Mouse (Mus musculus): Measurements from ENCODE around the gene Sh3rf3. TPM values are rescaled to one million over a fixed set of nuclear protein-coding genes. Genes with fewer than 3 reads are reported as not detected.
"Not testable (repeated sequence)": the region's sequence is repeated elsewhere in the genome, so short reads cannot be mapped to it uniquely, and the experiment has no call there.

Sh3rf3 gene
- total RNA-seq, 4 experiments from 2014 or later = 33.9 to 40.3 (median 35.8) TPM

DNA sequence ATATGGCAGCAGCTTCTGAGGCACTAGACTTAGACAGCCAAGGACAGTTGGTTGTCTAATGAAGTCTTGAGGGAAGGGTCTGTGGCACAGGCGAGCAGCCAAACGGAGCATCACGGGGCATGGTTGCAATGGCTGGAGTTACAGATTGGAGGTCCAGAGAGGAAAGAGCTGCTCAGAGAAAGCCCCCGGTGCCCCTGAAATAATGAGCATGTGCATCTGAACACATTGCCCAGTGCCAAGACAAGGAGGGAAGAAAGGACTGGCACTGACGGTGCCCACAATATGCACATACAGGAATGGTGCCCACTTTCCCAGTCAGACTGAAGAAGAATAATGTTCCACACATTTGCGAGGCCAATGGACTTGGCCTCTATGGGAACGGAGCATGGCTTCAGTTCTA lies 278.8 kb downstream of the Sh3rf3 start:
- DNase-seq (ENCODE audit: low spot score in 2 of 2) = no peak

DNA sequence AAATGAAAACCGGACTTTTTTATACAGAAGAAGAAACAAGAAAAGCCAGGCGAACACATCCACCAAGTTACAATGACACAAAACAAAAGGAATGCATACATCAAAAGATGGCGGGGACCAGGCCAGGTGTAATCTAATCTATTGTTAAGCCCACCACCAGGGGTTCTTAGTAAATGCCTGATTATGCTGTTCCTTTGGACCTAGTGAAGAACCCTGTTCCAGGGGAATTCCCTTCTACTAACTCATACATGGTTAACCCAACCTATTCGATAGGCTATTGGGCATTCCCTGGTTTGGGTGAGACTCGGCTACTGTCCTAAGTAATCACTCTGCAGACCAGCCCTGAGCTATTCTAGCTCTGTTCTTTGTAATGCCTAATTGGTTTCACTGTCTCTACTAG lies 289.9 kb downstream of the Sh3rf3 start:
- not testable (repeated sequence) for DNase-seq (ENCODE audit: low spot score in 2 of 2)

DNA sequence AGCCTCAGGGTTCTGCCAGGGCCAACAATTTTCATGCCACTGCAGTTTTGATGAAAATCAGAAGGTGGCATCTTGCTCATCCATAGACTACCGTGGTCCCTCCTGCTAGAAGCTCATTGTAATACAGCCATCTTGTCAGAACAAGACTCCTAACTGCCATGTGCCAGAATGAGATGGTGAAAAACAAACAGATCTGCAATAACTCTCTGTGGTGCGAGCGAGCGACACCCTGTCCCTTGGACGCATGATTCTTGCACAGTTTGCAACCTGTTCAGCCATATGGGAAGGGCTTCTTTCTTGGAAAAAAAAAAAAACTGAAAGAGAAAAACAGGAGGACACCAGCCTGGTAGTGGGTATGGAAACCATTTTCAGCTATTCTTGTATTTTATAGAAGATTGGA lies 291.5 kb downstream of the Sh3rf3 start:
- no peak for DNase-seq (ENCODE audit: low spot score in 2 of 2)

DNA sequence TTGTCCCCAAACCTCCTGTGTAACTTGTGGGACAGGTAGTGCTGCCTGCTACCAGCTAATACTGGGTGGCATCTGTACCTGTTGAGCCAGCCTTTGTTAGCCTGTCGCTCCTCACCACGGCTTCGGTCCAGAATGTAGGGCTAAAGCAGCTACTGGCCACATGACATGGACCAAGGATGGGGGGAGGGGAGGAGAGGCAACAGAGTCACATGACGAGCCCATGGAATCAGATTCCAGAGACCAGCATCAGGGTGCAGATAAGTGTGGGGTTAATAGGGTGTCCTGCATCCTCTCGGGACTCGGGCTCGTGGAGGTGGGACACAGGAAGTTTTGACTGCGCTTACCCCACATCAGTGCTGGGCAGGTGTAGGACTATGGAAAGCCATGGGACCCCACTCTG lies 292.7 kb downstream of the Sh3rf3 start:
- no peak for DNase-seq (ENCODE audit: low spot score in 2 of 2)

DNA sequence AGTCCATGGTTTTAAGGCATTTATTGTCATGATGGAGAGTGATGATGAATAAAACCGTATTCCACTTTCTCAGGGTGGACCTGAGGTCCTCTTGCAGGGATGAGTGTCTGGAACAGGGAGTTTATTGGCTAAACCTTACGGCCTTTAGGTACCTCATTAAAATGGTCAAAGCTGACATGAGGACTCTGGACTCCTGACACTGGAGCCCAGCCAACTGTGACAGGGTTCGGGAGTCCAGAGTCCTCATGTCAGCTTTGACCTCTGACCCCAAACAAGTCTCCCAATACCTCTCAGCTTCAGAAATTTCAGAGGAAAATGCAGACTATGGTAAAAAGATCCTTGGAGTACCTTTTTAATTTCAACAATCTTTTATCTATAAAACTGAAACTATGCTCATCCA lies 293.5 kb downstream of the Sh3rf3 start:
- DNase-seq (ENCODE audit: low spot score in 2 of 2) = no peak

DNA sequence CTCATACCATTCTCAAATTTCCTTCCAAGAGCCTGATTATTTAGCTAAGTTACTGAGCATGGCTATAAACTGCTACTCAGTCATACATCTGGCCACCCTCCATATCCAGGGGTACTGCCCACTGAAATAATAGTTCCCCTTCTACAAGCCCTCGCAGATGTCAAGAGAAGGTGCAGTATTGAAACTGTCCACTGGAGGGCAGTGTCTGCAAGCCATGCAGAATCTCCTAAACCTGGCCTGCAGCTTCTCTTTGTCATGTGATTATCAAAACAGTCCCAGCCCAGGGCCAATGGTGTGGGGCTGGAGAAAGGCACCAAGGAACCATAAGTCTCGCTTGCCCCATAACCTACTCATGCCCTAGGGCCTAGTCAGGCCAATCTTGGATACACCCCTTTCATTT lies 295.9 kb downstream of the Sh3rf3 start:
- peak in 1 of 2 experiments; percentile 58 for DNase-seq (ENCODE audit: low spot score in 2 of 2)

DNA sequence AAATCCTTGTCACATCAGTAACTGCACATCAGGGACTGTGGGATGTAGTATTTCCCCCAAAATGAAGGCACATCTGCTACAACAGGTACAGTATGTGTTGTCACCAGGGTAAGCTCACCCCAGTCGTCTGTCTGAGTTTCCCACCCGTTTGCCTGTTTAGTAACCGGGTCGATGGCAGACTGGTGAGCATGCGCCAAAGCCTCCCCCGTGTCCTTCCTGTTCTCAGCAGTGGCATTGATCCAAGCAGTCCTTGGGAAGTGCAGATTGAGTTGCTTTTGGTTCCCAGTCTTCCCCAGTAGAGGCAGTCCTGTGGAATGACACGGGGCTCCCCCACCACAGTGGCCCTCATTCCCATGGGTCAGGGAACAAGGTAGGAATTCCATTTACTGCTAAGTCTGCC lies 297.2 kb downstream of the Sh3rf3 start:
- no peak for DNase-seq (ENCODE audit: low spot score in 2 of 2)

DNA sequence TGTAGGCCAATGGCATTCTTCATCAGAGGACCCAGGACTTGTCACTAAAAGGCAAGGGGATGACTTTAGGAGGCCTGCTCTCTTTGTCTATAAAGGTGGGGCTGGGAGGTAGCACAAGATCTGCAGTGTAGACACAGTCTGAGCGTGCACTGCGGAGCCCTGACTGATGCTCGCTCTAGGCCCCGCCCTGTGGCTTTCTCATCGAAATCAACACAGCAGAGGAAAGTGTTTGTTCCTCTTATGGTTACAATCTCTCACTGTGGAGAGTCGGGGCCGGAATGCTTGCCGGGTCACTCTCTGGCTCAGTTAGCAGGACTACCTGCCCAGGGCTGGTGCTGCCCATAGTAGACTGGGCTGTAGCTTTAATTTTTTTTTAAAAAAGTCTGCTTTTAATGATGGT lies 299.6 kb downstream of the Sh3rf3 start:
- no peak for DNase-seq (ENCODE audit: low spot score in 2 of 2)

DNA sequence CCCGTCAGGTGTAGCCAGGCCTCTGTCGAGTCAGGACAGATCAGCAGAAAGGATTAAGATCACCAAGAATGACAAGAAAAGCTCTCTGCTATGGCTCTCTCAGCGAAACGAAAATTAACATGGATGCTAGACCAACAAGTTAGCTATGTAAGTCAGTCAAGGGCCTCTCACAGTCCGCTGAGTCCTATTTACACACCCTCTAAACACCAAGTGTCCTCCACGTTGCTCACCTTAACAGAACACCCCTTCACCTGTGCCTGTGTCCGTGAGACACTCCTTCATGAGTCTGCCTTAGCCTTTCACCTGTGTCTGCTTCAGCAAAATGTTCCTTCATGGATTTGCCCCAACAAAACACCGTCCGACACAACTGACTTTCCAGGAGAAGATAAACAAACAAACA lies 300.2 kb downstream of the Sh3rf3 start:
- no peak for DNase-seq (ENCODE audit: low spot score in 2 of 2)

DNA sequence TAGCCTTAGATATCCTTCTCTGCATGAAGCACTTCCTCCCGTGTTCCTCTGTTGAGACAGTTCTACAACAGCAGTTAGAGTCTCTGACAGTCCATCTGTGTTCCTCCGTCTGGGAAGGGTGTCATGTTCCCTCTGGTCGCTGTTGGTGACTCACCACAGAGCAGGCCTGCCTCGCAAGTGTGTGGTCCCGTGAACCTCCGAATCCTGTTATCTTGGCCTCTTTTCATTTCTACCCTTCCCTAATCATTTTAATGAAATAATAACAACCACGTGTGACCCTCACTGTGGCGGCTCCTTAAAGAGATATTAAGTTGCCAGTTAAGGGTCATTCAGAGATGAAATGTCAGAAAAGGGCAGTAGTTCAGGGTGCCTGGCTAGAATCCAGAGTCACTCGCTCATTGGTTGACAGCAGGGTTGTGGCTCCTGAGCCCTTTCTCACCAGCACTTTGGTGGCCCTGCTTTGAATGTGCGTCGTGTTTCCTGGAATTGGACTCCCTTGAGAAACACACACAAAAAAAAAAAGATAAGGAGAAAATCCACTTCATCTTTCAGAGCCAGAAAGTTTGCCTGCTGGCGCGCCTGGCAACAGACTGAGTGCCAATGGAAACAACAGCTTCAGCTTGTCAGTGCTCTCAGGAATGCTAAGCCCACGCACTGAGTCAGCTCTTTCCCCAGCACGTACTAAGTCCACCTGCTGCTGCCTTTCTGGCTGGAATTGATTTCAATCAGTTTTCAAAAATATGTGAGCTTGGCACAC lies 301.6 kb downstream of the Sh3rf3 start:
- DNase-seq (ENCODE audit: low spot score in 2 of 2) = peak; percentile 41 to 94

DNA sequence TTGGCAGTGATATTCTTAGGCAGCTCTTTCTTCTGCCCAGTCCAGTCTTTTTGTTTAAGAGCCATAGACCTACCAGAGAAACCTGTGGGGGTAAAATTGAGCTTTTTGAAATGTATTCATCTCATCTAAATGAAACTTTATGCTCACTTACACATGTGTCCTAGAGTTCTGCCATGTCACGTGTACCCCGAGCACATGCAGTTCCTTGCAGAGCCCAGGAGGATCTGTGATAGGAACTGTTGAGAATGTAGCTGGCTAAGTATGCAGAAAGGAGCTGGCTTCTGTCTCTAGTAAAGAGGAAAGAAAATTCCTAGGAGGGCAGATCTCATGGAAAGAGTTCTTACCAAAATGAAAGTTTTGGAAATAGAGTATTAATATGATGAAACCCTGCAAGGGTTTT lies 302.5 kb downstream of the Sh3rf3 start:
- no peak for DNase-seq (ENCODE audit: low spot score in 2 of 2)

DNA sequence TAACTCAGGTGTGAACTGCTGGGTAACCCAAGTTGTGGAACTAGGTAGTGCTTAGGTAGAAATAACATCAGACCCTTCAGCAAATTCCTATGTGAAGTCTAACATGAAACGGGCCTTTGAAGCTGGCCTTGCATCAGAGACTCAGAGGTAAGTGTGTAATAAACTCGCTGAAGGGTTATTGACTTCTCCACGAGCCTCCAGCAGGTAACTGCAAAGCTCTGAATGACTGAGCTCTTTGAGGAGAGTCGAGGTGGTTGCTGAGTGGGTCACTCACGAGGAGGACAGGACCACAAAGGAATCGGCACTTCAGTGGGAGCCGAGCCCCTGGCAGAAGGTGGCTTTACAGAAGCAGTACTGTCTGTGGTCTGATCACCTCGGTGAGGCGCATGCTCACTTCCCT lies 303.2 kb downstream of the Sh3rf3 start:
- DNase-seq (ENCODE audit: low spot score in 2 of 2) = no peak

DNA sequence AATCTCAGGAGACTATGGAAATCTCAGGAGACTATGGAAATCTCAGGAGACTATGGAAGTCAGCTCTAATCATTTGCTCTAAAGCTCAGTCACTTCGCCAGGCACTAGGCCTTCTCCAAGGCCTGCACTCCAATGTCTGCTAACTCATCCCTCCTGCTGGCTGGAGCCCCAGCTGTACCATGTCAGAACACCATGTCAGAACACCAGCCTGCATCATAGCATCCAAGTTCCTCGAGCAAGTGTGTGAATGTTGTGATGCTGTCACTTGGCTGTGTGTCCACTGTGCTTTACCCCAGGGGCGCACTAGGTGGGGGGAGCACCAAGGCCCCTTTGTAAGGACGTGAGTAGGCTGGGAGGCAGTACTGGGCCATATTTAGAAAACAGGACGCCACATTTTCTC lies 304.4 kb downstream of the Sh3rf3 start:
- no peak for DNase-seq (ENCODE audit: low spot score in 2 of 2)

DNA sequence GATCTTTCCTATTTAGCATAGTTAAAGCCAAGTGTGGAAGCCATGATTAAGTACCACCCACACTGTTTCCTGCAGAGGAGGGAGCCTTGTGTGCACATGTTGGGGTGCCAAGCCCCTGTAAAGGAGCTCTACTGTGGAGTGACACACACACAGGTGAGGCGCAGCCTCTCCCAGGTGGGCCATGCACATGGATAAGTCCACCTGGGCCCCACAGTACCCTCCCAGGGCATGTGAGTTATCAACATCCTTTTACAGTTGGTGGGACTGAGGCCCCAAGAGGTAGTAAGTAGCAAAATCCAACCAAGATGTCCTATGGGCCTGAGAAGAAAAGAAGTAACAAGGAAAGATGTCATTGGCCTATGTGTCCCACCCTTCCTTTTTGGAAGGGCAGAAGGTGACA lies 305.8 kb downstream of the Sh3rf3 start:
- DNase-seq (ENCODE audit: low spot score in 2 of 2) = no peak

DNA sequence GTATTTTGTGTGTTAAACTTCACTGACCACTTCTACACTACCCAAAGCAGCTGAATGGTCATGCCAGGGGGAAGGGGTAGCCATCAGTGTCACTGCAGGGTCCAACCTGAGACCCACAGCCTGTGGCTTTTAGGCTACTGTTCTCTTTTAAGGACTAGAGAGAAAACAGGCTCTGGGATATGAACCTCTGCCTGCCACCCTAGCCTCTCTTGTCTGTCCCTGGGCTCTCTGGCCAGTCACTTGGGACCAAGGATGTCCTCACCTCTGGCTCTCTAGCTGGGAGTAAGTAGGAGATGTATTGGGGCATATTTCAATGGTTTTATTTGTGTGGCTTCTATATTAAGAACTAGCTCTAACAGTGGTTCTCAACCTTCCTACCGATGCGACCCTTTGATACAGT lies 306.7 kb downstream of the Sh3rf3 start:
- no peak for DNase-seq (ENCODE audit: low spot score in 2 of 2)

DNA sequence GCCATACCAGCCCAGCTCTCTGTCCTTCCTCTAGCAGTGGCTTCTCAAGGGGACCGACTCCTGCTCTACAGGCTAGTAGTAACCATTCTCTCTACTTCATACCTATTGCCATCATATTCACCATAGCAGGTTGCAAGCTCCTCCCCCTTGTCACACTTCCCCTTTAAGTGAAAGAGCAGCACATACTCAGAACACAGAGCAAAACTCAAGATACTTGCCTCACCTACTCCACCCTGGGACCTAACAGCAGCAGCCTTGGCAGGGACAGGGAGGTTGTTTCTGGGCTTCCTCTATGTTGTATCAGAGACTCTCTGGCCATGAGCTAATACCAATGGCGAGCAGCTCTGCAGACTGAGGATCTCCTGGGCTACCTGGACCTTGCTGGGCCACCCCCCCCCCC lies 312.3 kb downstream of the Sh3rf3 start:
- DNase-seq (ENCODE audit: low spot score in 2 of 2) = no peak

DNA sequence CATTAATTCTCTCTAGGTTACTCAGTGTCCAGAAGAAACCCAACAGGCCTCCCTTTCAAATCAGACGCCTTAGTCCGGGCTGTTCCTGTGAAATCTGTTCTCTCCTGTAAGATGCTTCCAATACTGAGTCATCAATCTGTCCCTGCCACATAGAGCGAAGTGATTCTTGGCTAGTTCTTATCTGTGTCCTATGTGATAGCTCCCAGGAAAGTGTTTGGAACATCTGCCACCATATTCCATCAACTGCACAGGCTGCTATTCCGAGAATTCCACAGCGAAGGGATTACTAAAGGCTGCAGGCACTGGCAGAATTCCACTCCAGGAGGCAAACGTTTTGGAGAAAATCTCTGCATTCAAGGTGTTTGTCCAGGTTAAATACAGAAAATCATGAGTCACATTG lies 314.5 kb downstream of the Sh3rf3 start:
- DNase-seq (ENCODE audit: low spot score in 2 of 2) = peak in 1 of 2 experiments; percentile 68

DNA sequence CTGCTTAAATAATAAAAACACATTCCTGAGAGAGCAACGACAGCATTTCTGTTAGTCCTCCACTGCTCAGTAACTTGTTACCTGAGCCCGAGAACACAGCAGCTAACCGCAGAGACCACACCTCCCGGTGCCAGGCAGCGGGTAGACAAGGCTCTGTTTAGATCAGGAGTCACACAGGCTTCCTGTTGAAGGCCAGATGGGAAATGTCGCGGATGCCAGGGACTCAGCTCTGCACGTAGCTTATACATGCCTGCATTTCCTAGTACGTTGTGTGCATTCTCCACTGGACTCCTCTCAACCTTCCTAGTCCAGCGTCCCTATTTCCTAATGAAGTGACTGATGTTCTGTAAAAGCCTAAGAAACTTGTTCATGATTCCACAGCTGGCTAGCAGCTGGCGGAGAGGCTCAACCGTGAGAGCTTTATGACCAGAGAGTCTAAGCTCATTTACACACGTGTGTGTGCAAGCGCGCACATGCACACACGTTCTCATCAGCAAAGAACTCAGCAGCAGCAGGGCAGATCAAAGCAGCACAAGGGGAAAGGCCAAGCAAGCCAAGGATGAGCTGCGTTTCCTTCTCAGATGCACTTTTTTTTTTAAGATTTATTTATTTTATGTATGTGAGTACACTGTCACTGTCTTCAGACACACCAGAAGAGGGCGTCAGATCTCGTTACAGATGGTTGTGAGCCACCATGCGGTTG lies 318.9 kb downstream of the Sh3rf3 start:
- no peak for DNase-seq (ENCODE audit: low spot score in 2 of 2)

DNA sequence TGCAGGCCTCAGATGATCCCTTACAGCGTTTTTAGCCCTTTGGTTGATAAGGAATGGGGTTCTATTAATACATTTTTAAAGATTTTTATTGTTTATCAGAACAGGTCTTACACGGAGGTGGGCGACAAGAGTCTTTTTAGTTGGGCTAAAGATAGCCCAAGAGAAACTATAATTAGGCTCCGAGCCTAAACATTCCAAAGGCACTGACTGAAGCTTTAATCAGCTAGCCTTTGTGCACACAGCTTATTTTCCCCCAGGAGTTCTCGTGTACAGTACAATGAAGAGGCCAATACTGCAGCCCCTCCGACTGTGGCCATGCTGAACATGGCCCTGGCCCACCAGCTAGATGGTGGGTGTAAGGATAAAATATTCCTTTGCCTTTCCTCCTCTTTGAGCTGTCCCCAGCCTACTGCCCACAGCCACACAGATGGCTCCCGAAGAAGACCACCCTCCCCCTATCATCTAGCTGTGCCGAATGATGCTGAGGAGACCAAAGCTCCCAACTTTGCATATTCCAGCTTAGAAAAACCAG lies 320.4 kb downstream of the Sh3rf3 start:
- no peak for DNase-seq (ENCODE audit: low spot score in 2 of 2)

DNA sequence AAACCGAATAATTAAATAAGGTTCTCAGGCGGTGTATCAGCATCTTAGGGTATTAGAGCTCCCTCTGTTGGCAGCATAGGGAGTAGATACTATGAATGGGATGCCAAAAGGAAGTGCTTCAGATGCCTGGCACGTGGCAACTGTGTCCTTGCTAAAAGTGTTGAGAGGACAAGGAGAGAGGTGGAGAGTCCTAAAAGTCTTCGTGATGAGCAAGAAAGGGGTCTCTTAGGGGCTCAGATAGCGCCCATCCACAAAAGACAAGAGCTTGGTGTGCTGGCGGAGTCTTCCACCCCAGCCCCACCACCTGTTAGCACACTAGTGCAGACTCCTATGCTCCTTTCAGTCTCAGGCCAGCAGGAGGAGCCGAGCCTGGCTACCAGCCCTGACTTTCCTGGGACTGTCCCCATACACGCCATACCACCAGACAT lies 336.8 kb downstream of the Sh3rf3 start:
- DNase-seq (ENCODE audit: low spot score in 2 of 2) = peak in 1 of 2 experiments; percentile 4

DNA sequence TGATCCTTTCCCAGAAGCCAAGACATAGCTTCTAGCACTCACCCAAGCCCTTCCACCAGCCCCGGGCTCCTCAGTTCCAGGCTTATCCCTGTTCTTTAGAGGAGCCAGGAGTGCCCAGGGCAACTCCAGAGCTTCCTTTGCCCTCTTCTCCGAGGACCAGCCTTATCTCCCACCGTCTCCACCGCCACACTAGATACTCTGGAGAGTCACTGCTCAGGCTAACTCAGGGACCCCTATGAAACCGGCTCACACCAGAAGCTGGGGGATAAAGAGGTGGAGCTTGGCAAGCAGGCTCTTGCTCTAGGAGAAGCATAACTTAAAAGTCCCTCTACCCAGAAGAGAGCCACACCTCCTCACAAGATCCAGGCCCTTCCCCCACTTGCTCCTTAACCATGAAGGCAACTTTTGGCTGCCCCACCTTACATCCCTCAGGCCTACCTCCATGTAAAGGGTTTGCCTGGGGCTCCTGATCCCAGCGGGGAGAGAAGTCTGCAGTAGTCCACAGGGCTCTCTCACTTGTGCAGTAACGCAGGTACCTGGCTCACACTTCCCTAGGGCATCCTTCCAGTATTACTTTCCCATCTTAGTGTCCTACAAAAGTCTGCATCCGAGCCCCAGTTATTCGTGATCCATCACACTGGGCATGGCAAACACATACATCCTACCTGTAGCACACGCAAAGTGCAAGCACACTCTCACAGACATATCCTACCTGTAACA lies 337.9 kb downstream of the Sh3rf3 start:
- no peak for DNase-seq (ENCODE audit: low spot score in 2 of 2)

DNA sequence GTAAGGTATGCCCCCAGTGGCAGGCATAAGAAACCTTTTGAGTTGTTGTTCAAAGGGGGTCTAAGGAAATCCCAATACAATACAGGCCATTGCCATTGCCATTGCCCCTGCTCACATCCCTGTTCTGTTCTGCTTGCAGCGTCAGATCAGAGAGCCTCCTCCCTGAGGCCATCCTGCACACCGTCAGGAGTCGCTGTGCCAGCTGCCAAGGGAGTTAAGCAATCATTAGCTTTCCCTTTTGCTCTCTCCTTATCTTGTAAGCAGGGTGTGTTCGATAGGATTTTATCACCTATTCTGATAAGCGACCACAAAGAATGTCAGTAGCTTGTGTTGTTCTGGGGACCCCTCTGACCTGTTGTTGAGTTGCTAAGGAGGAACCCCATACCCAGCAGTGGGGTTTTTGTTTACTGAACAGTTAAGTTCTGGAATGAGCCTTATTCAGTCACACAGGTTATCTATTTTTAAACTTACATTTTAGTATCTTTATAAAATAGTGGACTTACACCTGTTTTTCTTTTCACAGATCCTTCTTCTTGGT lies 339.5 kb downstream of the Sh3rf3 start:
- no peak for DNase-seq (ENCODE audit: low spot score in 2 of 2)
